Mouse (Mus musculus): ENCODE data around the gene Ms4a15. TPM values are rescaled to one million over a fixed set of nuclear protein-coding genes. Genes with fewer than 3 reads are reported as not detected.

Gene Ms4a15
- total and polyA plus RNA-seq, 3 experiments: not detected

GRCm38 (mm10) chr19:10938771-10939170, 54.3 kb downstream of the Ms4a15 start:
- 45% methylated on average over 3 of the region's 3 CpGs for WGBS
- H3K27ac ChIP-seq: no peak overlapping the region
- no peaks in the 10 kb centered on the region for H3K27me3 ChIP-seq (ENCODE audit: control insufficient read depth, insufficient read depth, low read length)
- H3K4me1 ChIP-seq (ENCODE audit: control insufficient read depth, insufficient read depth, low read length): no peaks in the 10 kb centered on the region; the same call in 1 of the 2 replicates
- no peak for DNase-seq
- TF ChIP-seq CTCF (IDR thresholded peaks at IDR 0.05): no peak
- TF ChIP-seq POLR2A (IDR thresholded peaks at IDR 0.05; ENCODE audit: insufficient read depth, low read depth, low read length): no peak
- no peak for TF ChIP-seq EP300 (IDR thresholded peaks at IDR 0.05; ENCODE audit: insufficient read depth, low read depth, low read length)
- no peak overlapping the region for H3K9ac ChIP-seq (ENCODE audit: low read depth, low read length)
- intact Hi-C loops (cut with DNase I): no loop called here
- no peaks in the 10 kb centered on the region for H3K79me2 ChIP-seq (replicated peaks; ENCODE audit: control insufficient read depth, insufficient read depth, low read length)
- no peaks in the 10 kb centered on the region for H3K36me3 ChIP-seq (ENCODE audit: control insufficient read depth, insufficient read depth, low read length)
- no peak overlapping the region for H3K4me3 ChIP-seq

GRCm38 (mm10) chr19:10937110-10937563, 55.9 kb downstream of the Ms4a15 start, which contains the start of gene Ptgdr2:
Gene Ptgdr2, plus strand, starts transcription at chr19:10937160.
- no peak for DNase-seq
- Histone ChIP-seq H3K27ac (no peak within 1 kb of the TSS), H3K36me3 (ENCODE audit: control insufficient read depth, insufficient read depth, low read length) (no peaks in the 10 kb centered on the region), H3K79me2 (replicated peaks; ENCODE audit: control insufficient read depth, insufficient read depth, low read length) (no peaks in the 10 kb centered on the region), H3K9ac (ENCODE audit: low read depth, low read length) (no peak within 1 kb of the TSS), H3K4me1 (ENCODE audit: control insufficient read depth, insufficient read depth, low read length) (no peaks in the 10 kb centered on the region; the same call in 1 of the 2 replicates), H3K4me3 (no peak within 1 kb of the TSS), H3K27me3 (ENCODE audit: control insufficient read depth, insufficient read depth, low read length) (no peaks in the 10 kb centered on the region)
- WGBS: 25% methylated on average over 5 of the region's 5 CpGs
- intact Hi-C loops (cut with DNase I): no loop called here
- no peak for TF ChIP-seq EP300 (IDR thresholded peaks at IDR 0.05; ENCODE audit: insufficient read depth, low read depth, low read length)
- TF ChIP-seq CTCF (IDR thresholded peaks at IDR 0.05): no peak
- TF ChIP-seq POLR2A (IDR thresholded peaks at IDR 0.05; ENCODE audit: insufficient read depth, low read depth, low read length): no peak

- Histone ChIP-seq H3K9ac (ENCODE audit: low read depth, low read length) (no peak overlapping the region), H3K27me3 (ENCODE audit: control insufficient read depth, insufficient read depth, low read length) (no peaks in the 10 kb centered on the region), H3K4me1 (ENCODE audit: control insufficient read depth, insufficient read depth, low read length) (no peaks in the 10 kb centered on the region; the same call in 1 of the 2 replicates), H3K79me2 (replicated peaks; ENCODE audit: control insufficient read depth, insufficient read depth, low read length) (no peaks in the 10 kb centered on the region), H3K36me3 (ENCODE audit: control insufficient read depth, insufficient read depth, low read length) (no peaks in the 10 kb centered on the region), H3K4me3 (no peak overlapping the region), H3K27ac (no peak overlapping the region)
- DNase-seq: no peak
- no peak for TF ChIP-seq POLR2A (IDR thresholded peaks at IDR 0.05; ENCODE audit: insufficient read depth, low read depth, low read length)
- TF ChIP-seq EP300 (IDR thresholded peaks at IDR 0.05; ENCODE audit: insufficient read depth, low read depth, low read length): no peak
- TF ChIP-seq CTCF (IDR thresholded peaks at IDR 0.05): no peak; the same call in 1 of the 2 replicates
- WGBS: 92% methylated on average over 5 of the region's 5 CpGs
- intact Hi-C loops (cut with DNase I): no loop called here
These were observed 57.0 kb downstream of the Ms4a15 start for GRCm38 (mm10) chr19:10936077-10936476.

- Histone ChIP-seq H3K27me3 (ENCODE audit: control insufficient read depth, insufficient read depth, low read length) (no peaks in the 10 kb centered on the region), H3K9ac (ENCODE audit: low read depth, low read length) (no peak overlapping the region), H3K79me2 (replicated peaks; ENCODE audit: control insufficient read depth, insufficient read depth, low read length) (no peaks in the 10 kb centered on the region), H3K4me1 (ENCODE audit: control insufficient read depth, insufficient read depth, low read length) (no peaks in the 10 kb centered on the region), H3K36me3 (ENCODE audit: control insufficient read depth, insufficient read depth, low read length) (no peaks in the 10 kb centered on the region), H3K27ac (no peak overlapping the region), H3K4me3 (no peak overlapping the region)
- 19% methylated on average over 5 of the region's 5 CpGs for WGBS
- intact Hi-C loops (cut with DNase I): no loop called here
- TF ChIP-seq POLR2A (IDR thresholded peaks at IDR 0.05; ENCODE audit: insufficient read depth, low read depth, low read length) (no peak), CTCF (IDR thresholded peaks at IDR 0.05) (no peak), EP300 (IDR thresholded peaks at IDR 0.05; ENCODE audit: insufficient read depth, low read depth, low read length) (no peak)
- no peak for DNase-seq
These were observed 58.0 kb downstream of the Ms4a15 start for GRCm38 (mm10) chr19:10935029-10935428.

- H3K4me3 ChIP-seq: no peak overlapping the region
- no peak for DNase-seq
- no peaks in the 10 kb centered on the region for H3K4me1 ChIP-seq (ENCODE audit: control insufficient read depth, insufficient read depth, low read length)
- H3K27me3 ChIP-seq (ENCODE audit: control insufficient read depth, insufficient read depth, low read length): no peaks in the 10 kb centered on the region
- H3K27ac ChIP-seq: no peak overlapping the region
- H3K79me2 ChIP-seq (replicated peaks; ENCODE audit: control insufficient read depth, insufficient read depth, low read length): no peaks in the 10 kb centered on the region
- H3K9ac ChIP-seq (ENCODE audit: low read depth, low read length): no peak overlapping the region
- intact Hi-C loops (cut with DNase I): no loop called here
- TF ChIP-seq CTCF (IDR thresholded peaks at IDR 0.05) (no peak), EP300 (IDR thresholded peaks at IDR 0.05; ENCODE audit: insufficient read depth, low read depth, low read length) (no peak), POLR2A (IDR thresholded peaks at IDR 0.05; ENCODE audit: insufficient read depth, low read depth, low read length) (no peak)
- WGBS: 79% methylated on average over 2 of the region's 2 CpGs
- no peaks in the 10 kb centered on the region for H3K36me3 ChIP-seq (ENCODE audit: control insufficient read depth, insufficient read depth, low read length)
These were observed 62.4 kb downstream of the Ms4a15 start for GRCm38 (mm10) chr19:10930641-10931040.

Other genes starting within 250 kb of the Ms4a15 start
- under 1 TPM in 1 of 2 experiments, not detected in 1; 0.07 TPM for gene Cd6, start 163.2 kb downstream of the Ms4a15 start, total RNA-seq (2021)
- gene Cd6, start 163.2 kb downstream of the Ms4a15 start, polyA plus RNA-seq (2012; rRNA removed): 0.44 and 0.76 TPM in 2 replicates
- 1 to 10 TPM; 2.1 to 2.3 TPM for gene Slc15a3, start 153.5 kb downstream of the Ms4a15 start, total RNA-seq (2021)
- gene Slc15a3, start 153.5 kb downstream of the Ms4a15 start, polyA plus RNA-seq (2012; rRNA removed): 3.9 and 4.9 TPM in 2 replicates
- gene Tmem132a, start 123.3 kb downstream of the Ms4a15 start, total RNA-seq (2021): 10 to 100 TPM; 10.7 to 12.0 TPM
- 11.1 and 11.5 TPM in 2 replicates for gene Tmem132a, start 123.3 kb downstream of the Ms4a15 start, polyA plus RNA-seq (2012; rRNA removed)
- 100 to 1,000 TPM; 101 to 109 TPM for gene Tmem109, start 111.2 kb downstream of the Ms4a15 start, total RNA-seq (2021)
- gene Tmem109, start 111.2 kb downstream of the Ms4a15 start, polyA plus RNA-seq (2012; rRNA removed): 160 and 196 TPM in 2 replicates
- gene Prpf19, start 98.0 kb downstream of the Ms4a15 start, total RNA-seq (2021): 100 to 1,000 TPM; 216 to 243 TPM
- 432 and 512 TPM in 2 replicates for gene Prpf19, start 98.0 kb downstream of the Ms4a15 start, polyA plus RNA-seq (2012; rRNA removed)
- gene Zp1, start 72.6 kb downstream of the Ms4a15 start, total RNA-seq (2021): not detected
- not detected in 2 replicates for gene Zp1, start 72.6 kb downstream of the Ms4a15 start, polyA plus RNA-seq (2012; rRNA removed)
- gene Ptgdr2, start 56.1 kb downstream of the Ms4a15 start, total RNA-seq (2021): not detected
- gene Ptgdr2, start 56.1 kb downstream of the Ms4a15 start, polyA plus RNA-seq (2012; rRNA removed): 0.09 and 0.10 TPM in 2 replicates
- 1 to 10 TPM; 6.9 to 7.1 TPM for gene Ccdc86, start 44.0 kb downstream of the Ms4a15 start, total RNA-seq (2021)
- gene Ccdc86, start 44.0 kb downstream of the Ms4a15 start, polyA plus RNA-seq (2012; rRNA removed): 3.0 and 3.1 TPM in 2 replicates
- gene Ms4a10, start 18.6 kb downstream of the Ms4a15 start, total RNA-seq (2021): not detected
- not detected in 2 replicates for gene Ms4a10, start 18.6 kb downstream of the Ms4a15 start, polyA plus RNA-seq (2012; rRNA removed)
- not detected for gene Ms4a18, start 24.8 kb upstream of the Ms4a15 start, total RNA-seq (2021)
- gene Ms4a18, start 24.8 kb upstream of the Ms4a15 start, polyA plus RNA-seq (2012; rRNA removed): not detected in 2 replicates
- gene Ms4a8a, start 87.9 kb upstream of the Ms4a15 start, total RNA-seq (2021): 1 to 10 TPM; 2.2 to 2.4 TPM
- 1.1 and 1.7 TPM in 2 replicates for gene Ms4a8a, start 87.9 kb upstream of the Ms4a15 start, polyA plus RNA-seq (2012; rRNA removed)
- not detected for gene 1700017D01Rik, start 137.6 kb upstream of the Ms4a15 start, total RNA-seq (2021)
- 0.08 and 0.15 TPM in 2 replicates for gene 1700017D01Rik, start 137.6 kb upstream of the Ms4a15 start, polyA plus RNA-seq (2012; rRNA removed)
- not detected for gene 1700025F22Rik, start 172.1 kb upstream of the Ms4a15 start, total RNA-seq (2021)
- gene 1700025F22Rik, start 172.1 kb upstream of the Ms4a15 start, polyA plus RNA-seq (2012; rRNA removed): not detected in 2 replicates
- not detected for gene Ms4a13, start 203.5 kb upstream of the Ms4a15 start, total RNA-seq (2021)
- not detected in 2 replicates for gene Ms4a13, start 203.5 kb upstream of the Ms4a15 start, polyA plus RNA-seq (2012; rRNA removed)
- gene Ms4a12, start 239.2 kb upstream of the Ms4a15 start, total RNA-seq (2021): not detected
- not detected in 2 replicates for gene Ms4a12, start 239.2 kb upstream of the Ms4a15 start, polyA plus RNA-seq (2012; rRNA removed)

Data from heart, adult 2 months (tissue).